Comparison of ENCODE assay signal across 10 mouse cellular contexts in genomic region chr19:46970121-46970729, GRCm38 (mm10). TPM values are rescaled to one million over a fixed set of nuclear protein-coding genes. Genes with fewer than 3 reads are reported as not detected.
A peak's percentile ranks its signal among the peaks of the same experiment; 100 is the strongest.
DNase-seq lines count a peak whose midpoint lies in the region; ATAC-seq and TF ChIP-seq lines count a peak whose summit lies in the region.
"Had no signal": no experiment of that assay in that cellular context is flagged by ENCODE, and none has a peak within 500 bp of the region (broad histone marks: within the 10 kb centered on the region; RNA-seq: fewer than 3 reads in every experiment).

No protein-coding gene starts in this region.

- DNase-seq in heart, adult 9 months (ENCODE audit: low spot score in 2 of 2) = no peak
- no peak for DNase-seq in liver, embryonic 13.5 days
- no peak for DNase-seq in kidney, adult 8-10 months
- DNase-seq in cerebellum, postnatal 14 days = no peak

- peaks cover 24% of the 10 kb centered on the region for H3K4me1 ChIP-seq in heart, embryonic 11.5 days (ENCODE audit: control insufficient read depth, insufficient read depth, low read length)
- H3K4me1 ChIP-seq in liver, embryonic 13.5 days (replicated peaks) = peaks cover 51% of the 10 kb centered on the region
- H3K4me1 ChIP-seq in olfactory bulb, adult 2 months (ENCODE audit: control insufficient read depth, insufficient read depth, low read length) = peaks cover 40% of the 10 kb centered on the region

- no peaks in the 10 kb centered on the region for H3K9me3 ChIP-seq in heart, embryonic 11.5 days (replicated peaks; ENCODE audit: control insufficient read depth, low read length)
- H3K9me3 ChIP-seq in liver, embryonic 13.5 days (replicated peaks) = no peaks in the 10 kb centered on the region
- H3K9me3 ChIP-seq: G1E; neural tube, embryonic 12.5 days had no signal

- no peak for TF ChIP-seq POLR2A in olfactory bulb, adult 2 months (IDR thresholded peaks at IDR 0.05; ENCODE audit: insufficient read depth, low read depth, low read length)

- TF ChIP-seq CTCF in olfactory bulb, adult 2 months (IDR thresholded peaks at IDR 0.05; ENCODE audit: insufficient read depth, low read depth, low read length) = no peak

- ATAC-seq in heart, embryonic 11.5 days (replicated peaks; ENCODE audit: insufficient number of reproducible peaks, low FRiP score, low TSS enrichment) = no peak
- peak; percentile 32 for ATAC-seq in activated CD4-positive, CD25-positive, alpha-beta regulatory T cell, adult 4 months
- no peak for ATAC-seq in liver, embryonic 13.5 days (ENCODE audit: low read depth)
- ATAC-seq in monocyte, adult 5-6 weeks (replicated peaks; ENCODE audit: insufficient number of reproducible peaks, low FRiP score, low TSS enrichment, poor library complexity, severe bottlenecking) = no peak

- no peak overlapping the region; the same call in 1 of the 2 replicates for H3K4me2 ChIP-seq in heart, embryonic 11.5 days
- H3K4me2 ChIP-seq in liver, embryonic 13.5 days = no peak overlapping the region
- H3K4me2 ChIP-seq: neural tube, embryonic 12.5 days had no signal

- peak overlapping the region; percentile 62 for H3K27ac ChIP-seq in heart, embryonic 11.5 days (ENCODE audit: low read depth, low read length)
- H3K27ac ChIP-seq in liver, embryonic 13.5 days = peak overlapping the region; percentile 4
- peak overlapping the region; percentile 98 for H3K27ac ChIP-seq in olfactory bulb, adult 2 months (ENCODE audit: insufficient read depth, low read depth, low read length)
- H3K27ac ChIP-seq: neural tube, embryonic 12.5 days had no signal

- no peak overlapping the region for H3K4me3 ChIP-seq in heart, embryonic 11.5 days (ENCODE audit: low read depth, low read length)
- no peak overlapping the region for H3K4me3 ChIP-seq in liver, embryonic 13.5 days (replicated peaks)
- H3K4me3 ChIP-seq in olfactory bulb, adult 2 months (ENCODE audit: insufficient read depth, low read depth, low read length) = no peak overlapping the region
- H3K4me3 ChIP-seq: neural tube, embryonic 12.5 days had no signal

- 40% methylated on average over 13 of the region's 13 CpGs for WGBS in heart, embryonic 11.5 days (ENCODE audit: insufficient replicate concordance)
- WGBS in liver, embryonic 13.5 days (ENCODE audit: insufficient replicate concordance) = 67% methylated on average over 13 of the region's 13 CpGs
- 36% methylated on average over 13 of the region's 13 CpGs for WGBS in olfactory bulb, adult 2 months

- H3K27me3 ChIP-seq in heart, embryonic 11.5 days (ENCODE audit: control insufficient read depth, insufficient read depth, low read length) = no peaks in the 10 kb centered on the region
- H3K27me3 ChIP-seq in liver, embryonic 13.5 days = no peaks in the 10 kb centered on the region
- H3K27me3 ChIP-seq: neural tube, embryonic 12.5 days had no signal

- H3K36me3 ChIP-seq in heart, embryonic 11.5 days (ENCODE audit: control insufficient read depth, insufficient read depth, low read length) = no peaks in the 10 kb centered on the region
- no peaks in the 10 kb centered on the region for H3K36me3 ChIP-seq in liver, embryonic 13.5 days
- H3K36me3 ChIP-seq: G1E; neural tube, embryonic 12.5 days had no signal

- peak overlapping the region; percentile 22; the same call in 1 of the 2 replicates for H3K9ac ChIP-seq in heart, embryonic 11.5 days (ENCODE audit: low read depth, low read length)
- H3K9ac ChIP-seq in liver, embryonic 13.5 days = no peak overlapping the region
- H3K9ac ChIP-seq: neural tube, embryonic 12.5 days had no signal

RNA-seq across cellular contexts. Expression of gene Ina, which starts 44.3 kb away (rescaled TPM):
- polyA plus RNA-seq in heart, embryonic 11.5 days (2014; fragmentation: Nextera tagmentation; extraction: Ambion mirVana) = 0.43 and 0.73 TPM in 2 replicates
- polyA plus RNA-seq in activated CD4-positive, CD25-positive, alpha-beta regulatory T cell, adult 4 months (2017; shearing (Covaris generic)) = not detected
- 0.58 and 0.71 TPM in 2 replicates for polyA plus RNA-seq in liver, embryonic 13.5 days (2015; fragmentation: Nextera tagmentation; extraction: Ambion mirVana)
- polyA plus RNA-seq in olfactory bulb, adult 2 months (2012; ENCODE audit: insufficient read depth, insufficient read length, low replicate concordance, missing spikeins) = not detected in 2 replicates
- not detected in 3 replicates for total RNA-seq in monocyte, adult 5-6 weeks (2017)
- polyA plus RNA-seq: G1E had no signal

RNA-seq across cellular contexts. Expression of gene Nt5c2, which starts 44.7 kb away (rescaled TPM):
- 80.7 and 82.3 TPM in 2 replicates for polyA plus RNA-seq in heart, embryonic 11.5 days (2014; fragmentation: Nextera tagmentation; extraction: Ambion mirVana)
- polyA plus RNA-seq in activated CD4-positive, CD25-positive, alpha-beta regulatory T cell, adult 4 months (2017; shearing (Covaris generic)) = 10 to 100 TPM; 22.6 to 25.4 TPM
- 61.0 and 69.1 TPM in 2 replicates for polyA plus RNA-seq in liver, embryonic 13.5 days (2015; fragmentation: Nextera tagmentation; extraction: Ambion mirVana)
- not detected in 2 replicates for polyA plus RNA-seq in olfactory bulb, adult 2 months (2012; ENCODE audit: insufficient read depth, insufficient read length, low replicate concordance, missing spikeins)
- 45.4 to 63.8 TPM (median 58.6 TPM) in 3 replicates for total RNA-seq in monocyte, adult 5-6 weeks (2017)

Comparison
In these comparisons a context has a peak if more than half of its experiments do, and no peak if none do; other contexts are left out.
1. H3K27ac ChIP-seq: peak in every context shown above with its lines; median percentile 98 in olfactory bulb, adult 2 months; 62 in heart, embryonic 11.5 days; 4 in liver, embryonic 13.5 days.